Mouse (Mus musculus): ENCODE measurements around the gene Irf6. TPM values are rescaled to one million over a fixed set of nuclear protein-coding genes. Genes with fewer than 3 reads are reported as not detected.

Irf6 gene
- total RNA-seq, 2 experiments from 2014 or later = 0.49 to 0.66 TPM

GRCm38 (mm10) chr1:193138669-193139068 is 14.2 kb upstream of the Irf6 start:
- DNase-seq (ENCODE audit: low spot score in 2 of 2) = no peak
- H3K27ac ChIP-seq = no peak overlapping the region
- no peak for TF ChIP-seq CTCF (conservative IDR thresholded peaks at IDR 0.05)
- no peak overlapping the region for H3K4me3 ChIP-seq

GRCm38 (mm10) chr1:193141118-193141517 is 11.8 kb upstream of the Irf6 start:
- no peak overlapping the region for H3K4me3 ChIP-seq
- DNase-seq (ENCODE audit: low spot score in 2 of 2) = no peak
- H3K27ac ChIP-seq = no peak overlapping the region
- no peak for TF ChIP-seq CTCF (conservative IDR thresholded peaks at IDR 0.05)

- TF ChIP-seq CTCF (conservative IDR thresholded peaks at IDR 0.05) = no peak
- DNase-seq (ENCODE audit: low spot score in 2 of 2) = no peak
- H3K27ac ChIP-seq = no peak overlapping the region
- no peak overlapping the region for H3K4me3 ChIP-seq
Measured at GRCm38 (mm10) chr1:193142517-193143062, 10.3 kb upstream of the Irf6 start.

DNA sequence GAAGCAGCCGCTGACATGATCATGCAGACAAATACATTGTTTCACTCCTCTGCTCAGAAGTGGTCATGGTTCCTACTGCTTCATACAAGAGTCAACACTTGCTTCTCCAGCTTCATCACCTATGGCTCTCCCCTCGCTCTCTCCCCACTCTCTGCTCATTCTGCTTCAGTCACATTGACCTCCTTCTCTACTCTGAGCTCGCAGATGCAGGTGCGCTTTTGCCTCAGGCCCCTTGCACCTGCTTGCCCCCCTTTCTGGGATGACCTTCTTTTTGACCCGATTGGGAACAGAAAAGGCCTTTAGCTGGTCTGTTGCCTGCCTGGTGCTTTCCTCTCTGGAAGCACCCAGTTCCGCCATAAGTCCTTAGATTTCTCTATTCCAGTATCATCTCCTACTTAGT is 8.4 kb upstream of the Irf6 start:
- no peak for DNase-seq (ENCODE audit: low spot score in 2 of 2)
- Histone ChIP-seq H3K4me3 (no peak overlapping the region), H3K27ac (no peak overlapping the region)
- no peak for TF ChIP-seq CTCF (conservative IDR thresholded peaks at IDR 0.05)

DNA sequence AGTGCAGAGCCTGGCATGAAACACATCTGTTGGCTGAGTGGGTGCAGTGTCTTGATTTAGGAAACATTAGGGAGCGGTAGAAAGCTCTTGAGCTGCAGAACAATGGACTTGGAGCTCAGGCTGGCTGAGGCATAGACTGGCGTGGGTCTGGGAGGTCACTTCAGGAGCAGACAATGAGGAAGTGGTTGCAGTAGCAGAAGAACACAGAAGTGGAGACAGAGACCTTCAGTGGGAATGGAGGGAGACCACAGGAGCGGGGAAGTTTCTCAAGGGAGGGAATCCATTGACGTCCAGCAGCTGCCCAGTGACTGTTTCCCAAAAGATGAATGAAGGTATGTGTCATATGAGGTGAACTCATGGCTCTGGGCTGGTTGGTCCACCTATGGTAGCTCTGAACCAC is 7.8 kb upstream of the Irf6 start:
- no peak for DNase-seq (ENCODE audit: low spot score in 2 of 2)
- H3K27ac ChIP-seq = no peak overlapping the region
- TF ChIP-seq CTCF (conservative IDR thresholded peaks at IDR 0.05) = no peak

DNA sequence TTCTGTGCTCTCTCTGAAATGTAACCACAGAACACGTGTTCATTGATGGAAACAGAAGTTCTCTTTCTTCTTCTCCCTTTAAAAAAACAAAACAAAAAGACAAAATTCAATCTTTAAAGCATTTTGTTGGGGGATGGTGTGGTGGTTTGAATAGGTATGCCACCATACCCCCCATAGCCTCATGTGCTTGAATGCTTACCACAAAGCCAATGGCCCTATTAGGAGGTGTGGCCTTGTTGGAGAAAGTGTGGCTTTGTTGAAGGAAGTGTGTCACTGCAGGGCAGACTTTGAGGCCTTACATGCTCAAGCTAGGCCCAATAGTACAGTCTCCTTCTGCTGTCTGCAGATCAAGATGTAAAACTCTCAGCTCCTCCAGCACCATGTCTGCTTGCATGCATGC is 6.5 kb upstream of the Irf6 start:
- no peak overlapping the region for H3K4me3 ChIP-seq
- TF ChIP-seq CTCF (conservative IDR thresholded peaks at IDR 0.05) = no peak
- no peak for DNase-seq (ENCODE audit: low spot score in 2 of 2)
- H3K27ac ChIP-seq = no peak overlapping the region

More for the DNA sequence above, 7.8 kb upstream of the Irf6 start:
- H3K4me3 ChIP-seq = no peak overlapping the region

DNA sequence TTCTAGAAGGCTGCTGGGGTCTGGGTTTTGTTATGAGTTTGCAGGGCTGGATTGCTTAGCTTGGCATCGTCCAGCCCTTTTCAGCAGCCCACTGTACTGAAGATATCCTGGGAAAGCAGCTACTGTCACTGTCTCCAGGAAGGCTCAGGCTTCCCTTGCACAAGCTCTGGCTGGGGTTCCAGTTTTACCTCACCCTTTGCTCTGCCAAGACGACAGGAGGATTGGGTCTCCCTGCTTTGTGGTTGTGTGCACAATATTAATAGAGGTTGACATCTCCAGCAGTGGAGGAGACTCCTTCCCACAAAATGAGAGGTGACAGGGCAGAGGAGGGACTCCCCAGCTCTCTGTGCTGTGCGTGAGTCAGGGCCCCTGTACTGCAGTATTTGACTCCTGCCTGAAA is 3.7 kb upstream of the Irf6 start:
- TF ChIP-seq CTCF (conservative IDR thresholded peaks at IDR 0.05) = no peak
- no peak for DNase-seq (ENCODE audit: low spot score in 2 of 2)
- Histone ChIP-seq H3K27ac (no peak overlapping the region), H3K4me3 (no peak overlapping the region)

DNA sequence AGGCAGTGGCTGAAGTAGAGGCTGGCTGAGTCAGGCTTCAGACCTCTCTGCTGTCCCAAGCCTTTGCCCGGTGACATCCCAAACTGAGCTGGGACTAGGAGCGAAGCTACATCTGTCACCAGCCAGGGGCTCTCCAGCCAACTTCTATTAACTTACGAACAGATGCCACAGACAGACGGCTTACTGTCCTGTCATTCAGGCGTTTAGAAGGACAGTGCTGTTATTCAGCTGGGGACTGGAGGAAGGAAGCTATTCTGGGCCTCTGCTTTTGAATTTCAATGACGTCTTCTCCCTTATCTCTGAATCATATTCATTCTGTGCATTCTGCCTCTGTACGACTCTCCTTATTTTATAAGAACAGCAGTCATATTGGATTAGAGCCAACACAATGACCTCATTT is 1.8 kb upstream of the Irf6 start:
- Histone ChIP-seq H3K27ac (no peak overlapping the region), H3K4me3 (no peak overlapping the region)
- peak in 1 of 2 experiments; percentile 19 for DNase-seq (ENCODE audit: low spot score in 2 of 2)
- TF ChIP-seq CTCF (conservative IDR thresholded peaks at IDR 0.05) = no peak

DNA sequence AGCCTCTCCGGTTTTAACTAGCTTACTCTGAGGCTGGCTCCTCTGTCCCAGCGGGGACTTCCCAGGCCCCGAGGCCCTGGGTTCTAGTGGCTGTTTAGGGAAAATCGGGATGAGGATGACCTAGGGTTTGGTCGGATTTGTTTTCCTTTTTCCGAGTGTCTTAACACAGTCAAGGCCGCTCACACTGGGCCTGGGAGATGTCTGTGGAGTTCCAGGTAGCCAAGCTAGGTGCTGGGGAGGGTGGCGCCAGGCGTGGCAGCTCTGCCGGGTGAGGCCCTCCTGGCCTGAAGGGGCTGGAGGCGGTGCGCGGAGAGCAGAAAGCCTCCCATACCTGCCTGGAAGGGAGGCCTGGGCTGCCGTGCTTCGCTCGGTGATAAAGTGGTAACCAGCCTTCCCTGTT is 650 bp downstream of the Irf6 start:
- DNase-seq (ENCODE audit: low spot score in 2 of 2) = no peak
- H3K27ac ChIP-seq = no peak overlapping the region
- TF ChIP-seq CTCF (conservative IDR thresholded peaks at IDR 0.05) = no peak
- H3K4me3 ChIP-seq = no peak overlapping the region

DNA sequence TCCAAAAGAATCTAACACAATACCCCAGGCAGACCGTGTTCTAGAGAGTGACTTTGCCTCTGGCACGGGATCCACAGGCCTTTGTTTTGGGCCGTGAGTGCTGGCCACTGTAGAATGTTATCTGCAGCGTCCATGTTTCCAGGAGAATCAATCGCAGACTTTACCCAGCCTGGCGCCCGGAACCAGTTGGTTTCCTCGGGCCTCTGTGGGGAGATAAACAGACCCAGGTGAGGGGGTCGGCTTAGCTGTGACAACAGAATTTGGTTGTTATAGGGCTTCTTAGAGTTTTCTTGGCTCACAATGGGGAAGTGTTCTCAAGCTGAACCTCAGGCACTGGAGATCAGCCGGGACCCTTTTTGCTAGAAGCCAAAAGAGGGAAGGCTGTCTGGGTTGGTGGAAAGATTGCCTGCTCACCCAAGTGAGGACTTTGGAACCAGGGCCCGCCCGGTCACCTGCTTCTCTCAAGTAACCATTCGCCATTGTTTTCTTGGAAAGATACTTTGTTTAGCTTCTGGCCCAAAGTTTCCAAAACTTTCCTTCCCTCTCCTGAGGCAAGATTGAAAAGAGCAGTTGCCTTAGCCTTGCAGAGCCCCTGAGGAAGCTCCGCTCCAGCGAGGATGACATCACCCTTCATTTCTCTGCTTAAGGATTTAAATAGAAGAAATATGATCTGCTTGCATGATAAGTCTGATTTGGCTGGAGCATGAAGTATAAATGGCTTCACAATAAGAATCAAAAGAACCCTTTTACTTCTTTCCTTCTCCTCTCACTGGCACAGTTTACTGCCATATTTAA is 3.6 kb downstream of the Irf6 start:
- no peak for TF ChIP-seq CTCF (conservative IDR thresholded peaks at IDR 0.05)
- DNase-seq (ENCODE audit: low spot score in 2 of 2) = no peak
- H3K4me3 ChIP-seq = no peak overlapping the region
- H3K27ac ChIP-seq = no peak overlapping the region

GRCm38 (mm10) chr1:193157111-193157492 is 4.2 kb downstream of the Irf6 start:
- H3K4me3 ChIP-seq = no peak overlapping the region
- no peak for DNase-seq (ENCODE audit: low spot score in 2 of 2)
- TF ChIP-seq CTCF (conservative IDR thresholded peaks at IDR 0.05) = no peak
- no peak overlapping the region for H3K27ac ChIP-seq

DNA sequence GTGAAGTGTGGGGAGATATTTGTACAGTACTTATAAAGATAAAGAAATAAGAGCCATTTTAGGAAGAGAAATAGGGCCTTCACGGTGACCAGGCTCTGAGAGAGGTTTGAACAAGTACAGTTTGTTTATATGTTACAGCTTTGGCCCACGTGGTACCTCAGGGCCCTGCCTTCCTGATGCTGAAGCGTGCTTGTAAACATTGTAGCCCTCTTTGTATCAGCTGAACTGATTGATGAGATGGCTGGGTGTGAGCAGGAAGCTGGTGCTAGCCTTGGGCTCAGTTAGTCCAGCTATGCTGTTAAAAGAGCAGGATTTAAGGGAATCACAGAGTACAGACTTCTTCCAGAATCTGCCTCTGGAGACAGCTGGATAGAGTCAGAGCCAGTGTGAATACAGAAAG is 6.3 kb downstream of the Irf6 start:
- Histone ChIP-seq H3K27ac (no peak overlapping the region), H3K4me3 (no peak overlapping the region)
- no peak for TF ChIP-seq CTCF (conservative IDR thresholded peaks at IDR 0.05)
- no peak for DNase-seq (ENCODE audit: low spot score in 2 of 2)

DNA sequence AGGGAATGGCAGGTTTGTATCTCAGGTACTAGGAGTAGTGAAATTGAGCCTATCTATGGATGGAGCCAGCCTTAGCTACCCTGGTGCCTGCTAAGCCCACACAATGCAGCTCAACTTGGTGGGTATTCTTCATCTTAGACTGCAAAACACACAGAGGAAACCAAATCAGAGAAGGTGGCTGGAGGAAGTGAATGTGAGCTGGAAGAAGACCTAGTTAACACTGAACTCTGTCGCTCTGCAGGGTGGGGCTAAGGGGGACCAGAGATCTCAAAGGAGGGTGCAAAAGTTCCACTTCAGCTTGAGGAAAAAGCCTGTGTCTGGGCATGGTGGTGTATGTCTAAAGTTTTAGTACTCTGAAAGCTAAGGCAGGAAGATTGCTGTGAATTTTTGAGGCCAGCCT is 6.7 kb downstream of the Irf6 start:
- no peak for DNase-seq (ENCODE audit: low spot score in 2 of 2)
- H3K27ac ChIP-seq = no peak overlapping the region
- TF ChIP-seq CTCF (conservative IDR thresholded peaks at IDR 0.05) = no peak
- no peak overlapping the region for H3K4me3 ChIP-seq

All from layer of hippocampus, adult 2 months (tissue).